Mouse (Mus musculus): Measurements from ENCODE around the gene Gm29094. TPM values are rescaled to one million over a fixed set of nuclear protein-coding genes. Genes with fewer than 3 reads are reported as not detected.

The Gm29094 gene
- 3.0 TPM in 1 of 2 replicates, not detected in the other for polyA plus RNA-seq (2015; fragmentation: Nextera tagmentation; extraction: Ambion mirVana)

GRCm38 (mm10) chr9:89198969-89199416 lies at the start of gene Gm29094, which contains the start of gene Bcl2a1b:
Gene Gm29094, plus strand, starts transcription at chr9:89199379.
Gene Bcl2a1b, plus strand, starts transcription at chr9:89199209.

GRCm38 (mm10) chr9:89210353-89211064 lies 11.3 kb downstream of the Gm29094 start, which contains the start of gene Mthfs:
Gene Mthfs, plus strand, starts transcription at chr9:89210676.

Other genes with a start within 250 kb of the Gm29094 start
- 1.3 and 2.1 TPM in 2 replicates for gene Bcl2a1a, start 242.5 kb upstream of the Gm29094 start, polyA plus RNA-seq (2015; fragmentation: Nextera tagmentation; extraction: Ambion mirVana)
- 0.07 TPM in 1 of 2 replicates, not detected in the other for gene Trim43b, start 106.5 kb upstream of the Gm29094 start, polyA plus RNA-seq (2015; fragmentation: Nextera tagmentation; extraction: Ambion mirVana)
- 10.8 and 25.6 TPM in 2 replicates for gene Bcl2a1b, start 170 bp upstream of the Gm29094 start, polyA plus RNA-seq (2015; fragmentation: Nextera tagmentation; extraction: Ambion mirVana)
- 51.0 and 55.9 TPM in 2 replicates for gene Mthfs, start 11.3 kb downstream of the Gm29094 start, polyA plus RNA-seq (2015; fragmentation: Nextera tagmentation; extraction: Ambion mirVana)

Data from adrenal gland, postnatal 0 days (tissue).